Mouse (Mus musculus) T-helper 1 cell (primary cell): Measurements from ENCODE around the gene Prkcg.
"Not testable (repeated sequence)": the region's sequence is repeated elsewhere in the genome, so short reads cannot be mapped to it uniquely, and the experiment has no call there.

Source experiments
- in situ Hi-C: fragments of 300-600 bp; cut with MboI, MseI; formaldehyde crosslinking; loops from one replicate; pipeline ENCODE4 v1.15.1; 2025; ENCODE audit warnings: high pct_unique_total_duplicates

Gene Prkcg

GRCm38 (mm10) chr7:3288976-3289970 lies at the start of gene Prkcg, which contains the start of gene Myadm:
Gene Prkcg (plus strand): TSS chr7:3289179.
Gene Myadm (plus strand): TSS chr7:3289080.
- in situ Hi-C loops, result no loop called here

- in situ Hi-C loops, result no loop called here
Observed at GRCm38 (mm10) chr7:3239193-3239592, 49.8 kb upstream of the Prkcg start.

- in situ Hi-C loops, result no loop called here
Observed at GRCm38 (mm10) chr7:3260701-3261100, 28.3 kb upstream of the Prkcg start.

- in situ Hi-C loops, result no loop called here
Observed at GRCm38 (mm10) chr7:3261446-3261845, 27.5 kb upstream of the Prkcg start.

GRCm38 (mm10) chr7:3262789-3263188 lies 26.2 kb upstream of the Prkcg start:
- in situ Hi-C loops, result no loop called here

GRCm38 (mm10) chr7:3264390-3265022 lies 24.5 kb upstream of the Prkcg start:
- in situ Hi-C loops, result no loop called here

- in situ Hi-C loops, result no loop called here
Observed at GRCm38 (mm10) chr7:3265311-3265710, 23.7 kb upstream of the Prkcg start.

GRCm38 (mm10) chr7:3267261-3267660 lies 21.7 kb upstream of the Prkcg start:
- in situ Hi-C loops, result no loop called here

GRCm38 (mm10) chr7:3267888-3268287 lies 21.1 kb upstream of the Prkcg start:
- in situ Hi-C loops, result no loop called here

- in situ Hi-C loops, result no loop called here
Observed at GRCm38 (mm10) chr7:3268291-3268690, 20.7 kb upstream of the Prkcg start.

GRCm38 (mm10) chr7:3272206-3272605 lies 16.8 kb upstream of the Prkcg start:
- in situ Hi-C loops, result no loop called here

GRCm38 (mm10) chr7:3275455-3276170 lies 13.4 kb upstream of the Prkcg start:
- in situ Hi-C loops, result no loop called here

- in situ Hi-C loops, result not testable (repeated sequence)
Observed at GRCm38 (mm10) chr7:3276781-3277180, 12.2 kb upstream of the Prkcg start.

GRCm38 (mm10) chr7:3280080-3280653 lies 8.8 kb upstream of the Prkcg start:
- in situ Hi-C loops, result no loop called here

GRCm38 (mm10) chr7:3280654-3281153 lies 8.3 kb upstream of the Prkcg start:
- in situ Hi-C loops, result no loop called here

GRCm38 (mm10) chr7:3281741-3282140 lies 7.2 kb upstream of the Prkcg start:
- in situ Hi-C loops, result no loop called here

GRCm38 (mm10) chr7:3283081-3283875 lies 5.7 kb upstream of the Prkcg start:
- in situ Hi-C loops, result no loop called here

GRCm38 (mm10) chr7:3284604-3285003 lies 4.4 kb upstream of the Prkcg start:
- in situ Hi-C loops, result no loop called here

- in situ Hi-C loops, result no loop called here
Observed at GRCm38 (mm10) chr7:3286036-3286435, 2.9 kb upstream of the Prkcg start.

- in situ Hi-C loops, result no loop called here
Observed at GRCm38 (mm10) chr7:3287186-3287585, 1.8 kb upstream of the Prkcg start.
